Mouse (Mus musculus) liver, embryonic 16.5 days (tissue): ENCODE measurements around the gene Rapgef5. TPM values are rescaled to one million over a fixed set of nuclear protein-coding genes. Genes with fewer than 3 reads are reported as not detected.

Source experiments
- ATAC-seq: fragments of 200-750 bp; cut with Nextera tagmentation; 2 replicates; pipeline ENCODE4 v1.8.0; 2017; ENCODE audit warnings: low read depth, mild to moderate bottlenecking, moderate number of reproducible peaks, moderate library complexity
- H3K27ac ChIP-seq: fragments of 300-500 bp; sonication (generic); 2 replicates; pipeline ENCODE4 v1.5.1; 2014; ENCODE audit warnings: mild to moderate bottlenecking, low read length
- H3K27me3 ChIP-seq: fragments of 300-500 bp; sonication (generic); 2 replicates; pipeline ENCODE4 v1.6.1; 2014; ENCODE audit warnings: low read depth, low read length, mixed read lengths; ENCODE audit not compliant: control insufficient read depth, insufficient read depth
- H3K36me3 ChIP-seq: fragments of 300-500 bp; sonication (generic); 2 replicates; pipeline ENCODE4 v1.6.1; 2014; ENCODE audit warnings: mild to moderate bottlenecking; ENCODE audit not compliant: control insufficient read depth, insufficient read depth
- H3K4me1 ChIP-seq: fragments of 300-500 bp; sonication (generic); 2 replicates; pipeline ENCODE4 v1.6.1; 2014; ENCODE audit warnings: low read depth, low read length, mixed read lengths; ENCODE audit not compliant: control insufficient read depth
- H3K4me2 ChIP-seq: fragments of 300-500 bp; sonication (generic); 2 replicates; pipeline ENCODE4 v1.6.1; 2014; ENCODE audit warnings: low read depth, low read length, mixed read lengths
- H3K4me3 ChIP-seq: fragments of 300-500 bp; sonication (generic); 2 replicates; pipeline ENCODE4 v1.5.1; 2014; ENCODE audit warnings: low read depth, mild to moderate bottlenecking, low read length
- H3K9ac ChIP-seq: fragments of 300-500 bp; sonication (generic); 2 replicates; pipeline ENCODE4 v1.6.1; 2014; ENCODE audit warnings: low read depth, low read length
- H3K9me3 ChIP-seq: fragments of 300-500 bp; sonication (generic); replicated peaks from 2 replicates; pipeline ENCODE4 v1.6.1; 2016; ENCODE audit warnings: low read length; ENCODE audit not compliant: control insufficient read depth
- WGBS: fragments of 180-500 bp; shearing (Covaris S2); extraction: QIAGEN DNeasy Blood & Tissue Kit; methylation state at CpG from one replicate; pipeline ENCODE4 v1.1.7; 2014; ENCODE audit not compliant: insufficient replicate concordance; 5-methylcytosine and 5-hydroxymethylcytosine counted together
- polyA plus RNA-seq: library from polyadenylated mRNA; unstranded; fragments of >200 nt; fragmentation: Nextera tagmentation; extraction: Ambion mirVana; gene quantifications from 2 replicates; pipeline ENCODE4 v1.2.1, GENCODE M21; 2015

The Rapgef5 gene
- polyA plus RNA-seq, 1 experiment from 2014 or later = 2.2 TPM

GRCm38 (mm10) chr12:117585390-117585789 is 69.1 kb downstream of the Rapgef5 start:
- 19% methylated on average over 2 of the region's 2 CpGs for WGBS
- Histone ChIP-seq H3K9ac (no peak overlapping the region), H3K9me3 (no peaks in the 10 kb centered on the region), H3K4me2 (no peak overlapping the region), H3K36me3 (no peaks in the 10 kb centered on the region), H3K4me1 (no peaks in the 10 kb centered on the region), H3K27me3 (no peaks in the 10 kb centered on the region), H3K4me3 (no peak overlapping the region), H3K27ac (no peak overlapping the region)
- no peak for ATAC-seq

- no peaks in the 10 kb centered on the region for H3K9me3 ChIP-seq
- no peak overlapping the region for H3K4me3 ChIP-seq
- ATAC-seq = no peak
- H3K4me2 ChIP-seq = no peak overlapping the region
- no peak overlapping the region for H3K9ac ChIP-seq
- no peaks in the 10 kb centered on the region for H3K27me3 ChIP-seq
- no peaks in the 10 kb centered on the region for H3K36me3 ChIP-seq
- H3K27ac ChIP-seq = no peak overlapping the region
- H3K4me1 ChIP-seq = no peaks in the 10 kb centered on the region
- WGBS = 4% methylated on average over 1 of the region's 1 CpGs
These were observed 69.8 kb downstream of the Rapgef5 start for GRCm38 (mm10) chr12:117586124-117586523.

GRCm38 (mm10) chr12:117589186-117589585 is 72.9 kb downstream of the Rapgef5 start:
- Histone ChIP-seq H3K4me2 (no peak overlapping the region), H3K27ac (no peak overlapping the region), H3K36me3 (no peaks in the 10 kb centered on the region), H3K9ac (no peak overlapping the region), H3K9me3 (no peaks in the 10 kb centered on the region), H3K27me3 (no peaks in the 10 kb centered on the region), H3K4me3 (no peak overlapping the region), H3K4me1 (no peaks in the 10 kb centered on the region)
- 81% methylated on average over 2 of the region's 2 CpGs for WGBS
- ATAC-seq = no peak

GRCm38 (mm10) chr12:117592019-117592418 is 75.7 kb downstream of the Rapgef5 start:
- Histone ChIP-seq H3K27ac (no peak overlapping the region), H3K9ac (no peak overlapping the region), H3K4me2 (no peak overlapping the region), H3K4me3 (no peak overlapping the region), H3K4me1 (no peaks in the 10 kb centered on the region), H3K36me3 (no peaks in the 10 kb centered on the region), H3K9me3 (no peaks in the 10 kb centered on the region), H3K27me3 (no peaks in the 10 kb centered on the region)
- 43% methylated on average over 2 of the region's 2 CpGs for whole genome bisulfite sequencing
- ATAC-seq = no peak

- no peaks in the 10 kb centered on the region for H3K9me3 ChIP-seq
- H3K4me3 ChIP-seq = no peak overlapping the region
- no peak overlapping the region for H3K4me2 ChIP-seq
- no peaks in the 10 kb centered on the region for H3K27me3 ChIP-seq
- 66% methylated on average over 3 of the region's 3 CpGs for WGBS
- H3K4me1 ChIP-seq = no peaks in the 10 kb centered on the region
- no peak overlapping the region for H3K9ac ChIP-seq
- ATAC-seq = no peak
- H3K36me3 ChIP-seq = no peaks in the 10 kb centered on the region
- H3K27ac ChIP-seq = no peak overlapping the region
These were observed 76.3 kb downstream of the Rapgef5 start for GRCm38 (mm10) chr12:117592583-117592982.

- H3K4me2 ChIP-seq = no peak overlapping the region
- no peak for ATAC-seq
- H3K27ac ChIP-seq = no peak overlapping the region
- H3K36me3 ChIP-seq = no peaks in the 10 kb centered on the region
- no peaks in the 10 kb centered on the region for H3K9me3 ChIP-seq
- H3K4me3 ChIP-seq = no peak overlapping the region
- H3K4me1 ChIP-seq = no peaks in the 10 kb centered on the region
- no peaks in the 10 kb centered on the region for H3K27me3 ChIP-seq
- 80% methylated on average over 9 of the region's 9 CpGs for WGBS
- no peak overlapping the region for H3K9ac ChIP-seq
These were observed 78.9 kb downstream of the Rapgef5 start for GRCm38 (mm10) chr12:117595179-117595578.

GRCm38 (mm10) chr12:117598190-117598589 is 81.9 kb downstream of the Rapgef5 start:
- no peaks in the 10 kb centered on the region for H3K9me3 ChIP-seq
- ATAC-seq = no peak
- 29% methylated on average over 2 of the region's 2 CpGs for WGBS

GRCm38 (mm10) chr12:117605966-117606365 is 89.7 kb downstream of the Rapgef5 start:
- H3K4me3 ChIP-seq = no peak overlapping the region
- no peak overlapping the region for H3K4me2 ChIP-seq
- H3K27ac ChIP-seq = no peak overlapping the region
- H3K27me3 ChIP-seq = no peaks in the 10 kb centered on the region
- ATAC-seq = no peak
- WGBS = 49% methylated on average over 3 of the region's 3 CpGs
- no peak overlapping the region for H3K9ac ChIP-seq
- no peaks in the 10 kb centered on the region for H3K36me3 ChIP-seq
- H3K4me1 ChIP-seq = no peaks in the 10 kb centered on the region
- H3K9me3 ChIP-seq = no peaks in the 10 kb centered on the region

More at GRCm38 (mm10) chr12:117598190-117598589, 81.9 kb downstream of the Rapgef5 start:
- Histone ChIP-seq H3K4me3 (no peak overlapping the region), H3K36me3 (no peaks in the 10 kb centered on the region), H3K9ac (no peak overlapping the region), H3K4me1 (no peaks in the 10 kb centered on the region), H3K27me3 (no peaks in the 10 kb centered on the region), H3K4me2 (no peak overlapping the region), H3K27ac (no peak overlapping the region)

GRCm38 (mm10) chr12:117612715-117613114 is 96.4 kb downstream of the Rapgef5 start:
- H3K4me3 ChIP-seq = no peak overlapping the region
- no peak overlapping the region for H3K4me2 ChIP-seq
- 77% methylated on average over 3 of the region's 3 CpGs for WGBS
- H3K27me3 ChIP-seq = no peaks in the 10 kb centered on the region
- H3K9ac ChIP-seq = no peak overlapping the region
- no peak overlapping the region for H3K27ac ChIP-seq
- ATAC-seq = no peak
- H3K4me1 ChIP-seq = no peaks in the 10 kb centered on the region
- H3K36me3 ChIP-seq = no peaks in the 10 kb centered on the region
- H3K9me3 ChIP-seq = no peaks in the 10 kb centered on the region
